Mouse (Mus musculus): ENCODE data around the gene Gm21244.
"Not testable (repeated sequence)": the region's sequence is repeated elsewhere in the genome, so short reads cannot be mapped to it uniquely, and the experiment has no call there.

The Gm21244 gene

DNA sequence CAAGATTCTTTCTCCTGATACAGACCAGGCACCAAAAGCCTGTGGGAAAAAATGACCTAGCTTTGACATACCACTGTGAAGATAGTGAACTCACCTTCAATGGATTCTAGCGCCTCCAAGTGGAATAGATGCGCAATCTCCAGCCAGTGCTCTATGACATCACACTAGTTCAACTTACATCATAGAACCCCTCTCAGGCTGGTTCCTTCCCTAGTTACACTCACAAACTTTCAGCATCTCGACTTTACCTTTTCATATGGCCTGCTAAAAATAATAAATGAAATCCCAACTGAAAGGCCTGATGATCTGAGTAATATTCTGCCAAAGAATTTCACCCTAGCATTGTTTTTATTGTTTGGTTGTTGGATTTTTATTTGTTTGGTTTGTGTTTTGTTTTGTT lies at the start of gene Gm21244:
Gene Gm21244 (minus strand): TSS at position 101 of the 400 bp plus-strand sequence.
- not testable (repeated sequence) for DNase-seq

Data from lung, postnatal 4 days (tissue).